Mouse (Mus musculus): ENCODE measurements around the gene Pex14.
"Not testable (repeated sequence)": the region's sequence is repeated elsewhere in the genome, so short reads cannot be mapped to it uniquely, and the experiment has no call there.

Pex14 gene

DNA sequence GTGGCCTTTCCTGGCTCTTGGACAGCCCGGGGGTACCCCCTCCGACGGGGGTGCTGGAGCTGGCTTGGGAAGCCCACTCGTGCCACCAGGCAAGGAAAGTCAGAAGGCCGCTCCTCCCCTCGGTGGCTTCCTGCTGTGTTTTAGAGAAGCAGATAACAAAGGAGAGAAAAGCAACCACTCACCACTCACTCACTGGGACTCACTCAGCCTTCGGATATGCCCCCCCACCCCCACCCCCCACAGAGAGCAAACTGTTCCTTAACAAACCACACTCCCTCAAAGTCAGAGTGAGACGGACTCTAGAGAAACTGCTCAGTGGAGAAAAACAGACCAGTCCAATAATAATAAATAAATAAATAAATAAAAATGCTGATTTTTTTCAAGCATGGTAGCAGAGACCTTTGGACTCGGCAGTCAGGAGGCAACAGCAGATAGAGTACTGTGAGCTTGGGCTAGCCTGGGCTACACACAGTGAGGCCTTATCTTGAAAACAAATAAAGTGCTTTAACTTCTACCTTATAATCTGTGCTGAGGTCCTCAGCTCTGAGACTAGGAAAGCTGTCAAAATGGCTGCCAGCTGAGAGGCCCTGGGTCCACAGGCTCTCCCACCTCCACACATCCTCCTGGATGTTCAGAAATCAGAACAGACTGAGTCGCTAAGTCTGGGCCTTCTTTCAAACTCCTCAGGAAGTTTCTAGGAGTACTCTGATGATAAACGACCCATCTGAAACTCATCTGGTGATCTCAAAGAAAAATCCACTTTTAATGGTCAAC is 25.9 kb upstream of the Pex14 start:
- in situ Hi-C loops (cut with MboI; ENCODE audit: unreplicated experiment in 2 of 2), result loop anchor here (25.0 kb wide), 2 partner anchors 312 to 987 kb away; partner anchors contain the start of genes Slc2a5 (in 1 of the 2) and Ube4b (in 1 of the 2)

DNA sequence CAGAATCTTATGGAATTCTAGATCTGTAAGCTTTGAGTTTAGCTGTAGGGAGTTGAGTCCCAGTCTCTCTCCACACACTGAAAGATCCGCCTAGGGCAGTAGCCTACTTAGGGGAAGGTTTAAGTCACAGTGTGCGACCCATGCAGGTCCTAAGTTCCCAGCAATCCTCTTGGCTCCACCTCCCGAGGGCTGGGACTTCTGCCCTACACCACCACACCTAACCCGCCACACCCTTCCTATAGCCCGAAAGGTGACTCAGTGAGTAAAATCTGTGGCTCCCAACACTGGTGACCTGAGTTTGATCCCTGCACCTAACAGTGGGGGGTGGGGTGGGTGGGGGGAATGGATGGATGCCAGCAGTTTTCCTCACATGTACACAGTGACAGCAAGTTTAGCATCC is 23.8 kb upstream of the Pex14 start:
- in situ Hi-C loops (cut with MboI; ENCODE audit: unreplicated experiment in 2 of 2), result no loop called here

DNA sequence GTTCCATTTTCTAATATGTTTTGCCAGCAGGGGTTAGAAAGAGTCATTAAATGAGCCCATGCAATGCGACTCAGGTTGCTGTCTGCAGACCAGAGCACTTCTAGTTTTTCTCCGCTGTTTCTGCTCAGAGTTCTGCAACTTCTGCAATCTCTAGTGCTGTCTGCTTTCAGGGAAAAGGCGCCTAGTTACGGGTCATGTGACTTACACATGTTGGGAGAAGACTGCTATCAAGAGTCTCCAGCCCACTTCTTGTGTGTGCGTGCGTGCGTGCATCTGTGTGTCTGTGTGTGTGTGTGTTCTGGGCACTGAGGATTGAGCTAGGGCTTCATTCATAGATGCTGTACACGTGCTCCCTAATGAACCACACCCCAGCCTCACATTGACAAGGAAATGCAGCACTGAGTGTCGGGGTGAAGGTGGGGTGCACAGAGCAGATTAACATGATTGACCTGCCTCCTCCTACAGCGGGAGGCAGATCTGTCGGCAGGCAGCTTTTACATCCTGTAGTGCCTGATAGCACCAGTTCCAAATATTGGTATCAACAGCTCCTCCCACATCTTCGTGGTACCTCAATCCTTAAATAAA is 20.4 kb upstream of the Pex14 start:
- in situ Hi-C loops (cut with MboI; ENCODE audit: unreplicated experiment in 2 of 2), result not testable (repeated sequence)

DNA sequence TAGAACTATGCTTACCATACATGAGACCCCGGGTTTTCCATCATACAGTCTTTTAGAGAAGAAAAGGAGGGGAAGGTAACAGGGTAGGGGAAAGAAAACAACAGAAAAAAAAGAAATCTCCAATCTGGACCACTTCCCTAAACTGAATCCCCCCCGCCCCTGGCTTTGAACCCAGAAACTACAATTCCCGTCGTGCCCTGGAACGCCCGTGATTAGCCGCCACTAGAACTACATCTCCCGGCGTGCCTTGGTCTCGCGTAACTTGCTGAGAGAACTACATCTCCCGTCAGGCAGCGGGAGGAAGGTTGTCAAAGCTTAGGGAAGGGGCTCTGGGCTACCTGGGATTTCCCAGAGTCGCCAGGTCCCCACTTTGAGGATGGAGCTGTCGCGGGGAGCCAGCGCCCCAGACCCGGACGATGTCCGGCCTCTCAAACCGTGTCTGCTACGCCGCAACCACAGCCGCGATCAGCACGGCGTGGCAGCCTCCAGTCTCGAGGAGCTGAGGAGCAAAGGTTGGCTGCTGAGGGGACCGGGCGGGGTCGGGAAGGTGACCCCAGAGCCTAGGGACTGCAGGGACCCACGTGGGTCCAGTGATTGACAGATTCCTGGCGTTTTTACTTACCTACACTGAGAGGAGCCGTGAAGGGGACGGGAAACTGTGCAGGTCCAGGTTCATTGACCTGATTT is 4.3 kb upstream of the Pex14 start, which contains the start of gene Dffa:
Gene Dffa (plus strand): TSS at position 272 of the 687 bp plus-strand sequence.
- in situ Hi-C loops (cut with MboI; ENCODE audit: unreplicated experiment in 2 of 2), result no loop called here

DNA sequence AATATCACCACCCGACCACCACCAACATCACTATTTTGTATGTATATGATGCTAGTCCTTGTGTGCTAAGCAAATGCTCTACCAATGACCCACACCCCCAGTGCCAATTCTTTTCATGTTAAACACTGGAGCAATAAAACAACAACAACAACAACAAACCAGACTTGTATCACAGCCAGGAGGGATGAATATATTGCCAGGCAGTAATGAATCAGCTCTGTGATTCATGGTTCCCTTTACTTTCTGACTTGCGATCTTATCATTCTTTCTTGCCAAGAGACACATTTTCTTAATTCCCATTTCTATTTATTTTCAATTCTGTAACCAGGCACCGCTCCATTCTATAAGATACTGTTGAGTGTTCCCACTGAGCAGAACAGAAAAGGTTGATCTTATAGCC is 1.8 kb upstream of the Pex14 start:
- in situ Hi-C loops (cut with MboI; ENCODE audit: unreplicated experiment in 2 of 2), result no loop called here

DNA sequence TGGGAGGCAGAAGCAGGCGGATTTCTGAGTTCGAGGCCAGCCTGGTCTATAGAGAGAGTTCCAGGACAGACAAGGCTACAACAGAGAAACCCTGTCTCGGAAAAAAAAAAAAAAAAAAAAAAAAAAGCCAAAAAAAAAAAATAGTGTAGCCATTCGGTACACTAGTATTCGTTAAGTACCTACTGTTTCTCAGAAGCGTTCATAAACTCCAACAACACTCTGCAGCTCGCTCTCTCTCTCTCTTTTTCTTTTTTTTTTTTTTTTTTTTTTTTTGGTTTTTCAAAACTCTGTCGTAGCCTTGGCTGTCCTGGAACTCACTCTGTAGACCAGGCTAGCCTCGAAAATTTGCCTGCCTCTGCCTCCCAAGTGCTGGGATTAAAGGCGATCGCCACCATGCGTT is 773 bp upstream of the Pex14 start:
- in situ Hi-C loops (cut with MboI; ENCODE audit: unreplicated experiment in 2 of 2), result not testable (repeated sequence)

DNA sequence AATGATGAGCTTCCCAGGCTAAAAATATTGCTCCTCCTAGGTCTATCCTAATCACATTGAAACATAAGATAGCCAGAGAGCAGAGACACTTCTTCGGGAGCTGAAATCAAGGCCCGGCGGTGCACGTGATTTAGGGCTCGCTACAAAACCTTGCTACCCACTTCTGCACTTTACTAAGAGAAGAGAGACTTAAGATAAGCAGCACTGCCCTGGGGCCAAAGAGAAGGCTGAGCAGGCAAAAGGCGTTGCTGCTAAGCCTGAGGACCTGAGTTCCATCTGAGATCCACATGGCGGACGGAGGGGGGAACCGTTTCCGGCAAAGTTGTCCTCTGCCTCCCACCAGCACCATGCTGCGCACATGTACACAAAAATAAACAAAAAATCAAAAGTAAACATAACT is 1.1 kb downstream of the Pex14 start:
- in situ Hi-C loops (cut with MboI; ENCODE audit: unreplicated experiment in 2 of 2), result no loop called here

DNA sequence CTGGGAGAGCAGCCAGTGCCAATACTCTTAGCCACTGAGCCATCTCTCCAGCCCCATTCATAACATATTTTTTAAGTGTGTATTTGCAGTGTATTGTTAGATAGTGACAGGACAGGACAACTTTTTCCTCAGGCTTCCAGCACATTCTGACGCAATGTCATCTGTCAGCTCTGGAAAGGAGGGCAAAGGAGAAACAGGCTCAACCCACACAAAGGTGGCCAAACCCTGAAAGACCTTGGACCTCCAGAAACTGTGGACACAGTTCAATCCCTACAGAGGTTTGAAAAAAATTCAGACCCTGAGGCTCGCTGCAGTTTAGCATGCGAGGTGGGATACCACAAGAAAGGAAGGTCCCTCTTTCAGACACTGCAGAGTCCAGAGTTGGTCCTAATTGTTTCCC is 1.7 kb downstream of the Pex14 start:
- in situ Hi-C loops (cut with MboI; ENCODE audit: unreplicated experiment in 2 of 2), result no loop called here

DNA sequence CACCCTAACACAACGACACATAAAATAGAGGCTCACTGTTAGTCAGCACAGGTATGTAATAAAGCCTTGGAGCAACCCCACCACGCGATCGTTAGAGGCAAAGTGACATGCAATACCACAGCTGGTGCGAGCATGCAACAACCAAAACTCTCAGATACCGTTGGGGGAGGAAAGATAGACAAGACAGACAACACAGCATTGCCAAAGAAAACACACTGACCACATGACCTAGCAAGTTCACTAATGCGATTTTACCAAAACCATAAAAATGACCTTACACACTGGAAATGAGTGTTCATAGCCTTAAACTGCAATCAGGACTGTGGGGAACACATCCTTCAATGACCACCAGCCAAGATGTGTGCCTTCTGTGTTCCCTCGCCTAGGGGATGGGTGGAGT is 8.3 kb downstream of the Pex14 start:
- in situ Hi-C loops (cut with MboI; ENCODE audit: unreplicated experiment in 2 of 2), result loop anchor here in 1 of 2 experiments (5.0 kb wide), 1 partner anchor 41 kb away; no protein-coding TSS in a partner anchor

DNA sequence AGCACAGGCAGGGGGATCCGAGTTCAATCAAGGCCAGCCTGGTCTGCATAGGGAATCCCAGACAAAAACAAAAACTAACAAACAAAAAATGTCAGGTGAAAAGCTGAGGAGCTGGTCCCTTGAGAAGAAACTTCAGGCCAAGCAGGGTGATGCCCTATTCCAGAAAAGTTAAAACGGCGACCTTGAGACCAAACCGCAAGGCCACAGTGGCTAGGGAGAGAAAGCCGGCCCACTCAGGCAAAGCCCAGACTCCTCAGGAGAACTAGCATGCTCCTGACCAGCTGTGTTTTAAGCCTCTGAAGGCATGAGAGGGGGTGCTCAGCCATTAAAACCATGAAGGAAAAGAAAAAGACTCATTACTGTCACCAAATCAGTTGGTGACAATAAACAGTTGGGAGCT is 14.3 kb downstream of the Pex14 start:
- in situ Hi-C loops (cut with MboI; ENCODE audit: unreplicated experiment in 2 of 2), result loop anchor here in 1 of 2 experiments (10.0 kb wide), 1 partner anchor 229 kb away; no protein-coding TSS in a partner anchor

DNA sequence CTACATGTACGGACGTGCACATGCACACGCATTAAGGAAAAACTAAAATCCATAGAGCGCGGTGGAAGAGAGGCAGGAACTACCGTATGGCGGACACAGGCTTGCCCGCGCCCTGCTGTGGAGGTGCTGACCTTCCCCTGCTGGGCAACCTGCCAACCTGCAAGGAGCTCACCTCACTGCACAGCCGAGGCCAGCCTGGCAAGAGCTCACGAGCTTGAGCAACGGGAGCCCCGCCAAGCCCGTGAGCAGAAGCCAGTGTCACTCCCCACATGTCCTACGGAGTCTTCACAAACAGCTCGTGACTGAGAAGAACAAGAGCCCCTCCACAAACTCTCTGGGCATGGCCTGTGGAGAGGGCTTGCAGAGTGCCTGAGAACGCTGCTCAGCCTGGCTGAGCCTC is 18.1 kb downstream of the Pex14 start:
- in situ Hi-C loops (cut with MboI; ENCODE audit: unreplicated experiment in 2 of 2), result loop anchor here in 1 of 2 experiments (5.0 to 10.0 kb wide), 2 partner anchors 233 to 461 kb away; no protein-coding TSS in a partner anchor

DNA sequence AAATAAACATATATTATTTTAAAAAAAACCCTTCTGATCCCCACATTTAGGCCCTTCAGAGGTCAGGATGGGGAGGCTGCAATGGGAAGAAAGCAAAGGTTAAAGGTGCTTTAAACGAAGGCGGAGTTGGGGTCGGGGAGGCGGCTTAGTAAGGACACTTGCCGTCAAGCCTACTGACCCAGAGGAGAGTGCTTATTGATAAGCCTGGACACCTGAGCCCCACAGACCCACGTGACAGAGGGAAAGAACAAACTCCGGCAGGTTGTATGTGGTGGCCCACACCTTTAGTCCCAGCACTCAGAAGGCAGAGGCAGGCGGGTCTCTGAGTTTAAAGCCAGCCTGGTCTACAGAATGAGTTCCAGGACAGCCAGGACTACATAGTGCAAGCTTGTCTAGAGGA is 19.6 kb downstream of the Pex14 start:
- in situ Hi-C loops (cut with MboI; ENCODE audit: unreplicated experiment in 2 of 2), result loop anchor here in 1 of 2 experiments (5.0 to 10.0 kb wide), 2 partner anchors 235 to 462 kb away; no protein-coding TSS in a partner anchor

DNA sequence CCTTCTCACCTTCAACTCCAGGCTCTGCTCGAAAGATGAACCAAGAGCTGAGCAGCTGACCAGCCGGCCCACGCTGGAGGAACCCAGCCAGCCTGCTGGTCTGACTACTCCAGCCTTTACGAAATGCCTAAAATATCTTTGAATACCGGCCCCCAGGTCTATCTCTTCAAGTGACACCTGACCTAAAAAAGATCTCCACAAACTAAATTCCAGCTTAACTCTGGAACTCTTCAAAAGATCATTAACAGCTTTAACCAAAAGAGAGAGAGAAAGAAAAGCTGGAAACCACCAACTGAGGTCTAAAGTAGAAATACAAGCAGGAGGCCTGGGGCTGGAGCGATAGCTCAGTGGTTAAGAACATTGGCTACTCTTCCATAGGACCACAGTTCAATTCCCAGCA is 20.0 kb downstream of the Pex14 start:
- in situ Hi-C loops (cut with MboI; ENCODE audit: unreplicated experiment in 2 of 2), result loop anchor here (5.0 to 10.0 kb wide), 6 partner anchors 58 to 465 kb away; partner anchors contain the start of gene Cenps (in 1 of the 2)

DNA sequence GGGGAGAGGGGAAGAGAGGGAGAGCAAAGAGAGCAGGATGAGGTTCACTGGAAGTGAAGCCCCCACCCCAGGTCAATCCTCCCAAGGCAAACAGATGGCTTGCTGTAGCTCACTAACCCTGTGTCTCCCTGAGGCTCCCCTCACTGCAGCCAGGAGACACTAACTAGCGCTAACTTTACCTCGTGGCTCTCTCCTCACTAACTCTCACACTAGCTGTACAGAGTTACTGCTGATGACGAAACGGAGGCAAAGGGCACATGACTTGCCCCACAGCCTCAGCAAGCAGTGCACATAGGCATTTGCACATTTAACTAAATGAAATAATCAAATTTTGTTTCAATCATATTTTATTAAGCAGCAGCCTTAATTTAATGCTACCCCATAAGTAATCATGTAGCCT is 21.4 kb downstream of the Pex14 start:
- in situ Hi-C loops (cut with MboI; ENCODE audit: unreplicated experiment in 2 of 2), result loop anchor here in 1 of 2 experiments (5.0 to 10.0 kb wide), 4 partner anchors 59 to 467 kb away; partner anchors contain the start of gene Cenps

DNA sequence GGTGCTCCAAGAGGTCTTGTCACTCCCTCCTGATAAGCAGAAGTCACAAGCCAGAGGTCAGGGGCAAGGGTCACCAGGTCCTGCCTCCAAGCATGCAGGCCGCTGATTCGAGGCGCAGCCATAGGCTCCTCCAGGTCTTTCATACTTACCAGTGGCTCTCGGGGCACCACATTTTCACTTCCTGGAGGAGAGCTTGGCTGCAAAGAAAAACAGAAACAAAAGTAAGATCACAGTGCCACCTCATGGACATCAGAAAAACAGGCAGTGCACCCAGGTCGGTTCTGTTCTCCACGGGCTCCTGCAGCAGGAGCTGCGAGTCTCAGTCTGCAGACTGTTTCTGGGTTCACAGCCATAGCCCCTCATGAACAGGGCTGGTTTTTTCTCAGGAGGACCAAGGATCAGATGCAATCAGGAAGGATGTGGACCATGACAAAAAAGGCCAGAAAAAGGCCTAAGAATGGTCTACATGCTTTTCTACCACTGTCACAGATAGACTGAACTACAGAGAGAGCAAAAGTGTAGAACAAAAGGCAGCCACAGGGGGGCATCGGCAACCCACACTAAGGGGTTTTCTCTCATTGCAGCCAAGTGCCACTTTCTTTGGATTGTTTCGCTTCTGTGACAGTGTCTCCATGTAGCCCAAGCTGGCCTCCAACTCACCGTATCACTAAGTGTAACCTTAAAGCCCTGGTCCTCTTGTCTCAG is 23.7 kb downstream of the Pex14 start:
- in situ Hi-C loops (cut with MboI; ENCODE audit: unreplicated experiment in 2 of 2), result loop anchor here in 1 of 2 experiments (5.0 to 10.0 kb wide), 4 partner anchors 61 to 469 kb away; partner anchors contain the start of gene Cenps

DNA sequence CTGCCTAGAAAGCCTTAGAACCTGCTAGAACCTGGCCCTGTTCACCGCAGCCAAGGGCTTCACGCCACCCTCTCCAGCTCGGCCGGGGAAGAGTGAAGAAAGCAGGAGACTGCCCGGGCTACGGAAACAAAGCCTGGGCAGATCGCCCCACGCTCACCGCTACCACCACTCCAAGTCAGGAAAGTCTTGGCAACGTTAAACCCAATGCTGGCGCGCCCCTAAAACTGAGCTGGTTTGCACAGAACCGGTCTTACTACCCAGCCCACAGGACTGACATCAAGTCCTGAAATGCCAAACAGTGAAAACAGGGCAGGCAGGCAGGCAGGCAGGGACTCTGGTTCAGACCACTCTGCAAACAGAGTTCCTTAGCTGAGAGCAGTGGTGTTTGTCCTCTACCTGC is 24.6 kb downstream of the Pex14 start:
- in situ Hi-C loops (cut with MboI; ENCODE audit: unreplicated experiment in 2 of 2), result loop anchor here in 1 of 2 experiments (5.0 to 10.0 kb wide), 4 partner anchors 62 to 470 kb away; partner anchors contain the start of gene Cenps

DNA sequence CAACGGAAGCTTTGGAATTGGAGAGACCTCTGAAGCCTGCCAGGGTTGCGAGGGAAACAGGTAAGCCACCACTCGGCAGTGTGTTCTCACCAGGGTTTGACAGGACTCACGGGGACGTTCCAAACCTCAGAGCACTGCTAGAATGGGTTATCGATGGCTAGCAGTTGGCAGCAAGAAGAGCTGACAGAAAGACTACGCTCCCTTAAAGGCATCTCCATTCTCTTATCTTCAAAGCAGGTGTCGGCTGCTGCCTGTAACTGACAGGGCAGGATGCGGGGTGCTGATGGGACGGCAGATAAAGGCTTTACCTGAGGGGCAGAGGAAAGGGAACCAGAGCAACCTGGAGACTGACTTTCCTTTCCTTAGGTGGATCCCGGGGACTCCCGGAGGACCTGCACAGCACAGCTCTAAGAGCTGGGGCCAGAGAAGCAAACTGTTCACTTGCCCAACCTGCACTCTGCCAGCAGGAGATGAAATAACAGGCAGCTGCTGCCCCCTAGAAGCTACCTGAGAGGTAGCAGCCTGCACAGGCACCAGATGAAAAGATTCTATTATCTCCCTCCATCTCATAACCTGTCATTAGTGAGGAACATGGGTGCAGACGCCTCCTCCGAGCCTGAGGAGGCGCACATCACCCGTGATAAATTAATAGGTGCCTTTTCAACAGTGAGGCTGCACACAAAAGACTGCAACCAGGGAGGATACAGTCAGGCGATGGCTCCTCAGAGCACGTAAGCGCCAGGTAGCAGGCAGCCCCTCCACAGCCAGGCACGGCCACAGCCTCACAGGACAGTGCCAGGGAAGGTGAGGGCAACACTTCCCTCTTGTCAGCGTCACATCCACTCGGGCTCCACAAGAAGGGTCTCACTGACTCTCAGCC is 32.8 kb downstream of the Pex14 start:
- in situ Hi-C loops (cut with MboI; ENCODE audit: unreplicated experiment in 2 of 2), result loop anchor here in 1 of 2 experiments (25.0 kb wide), 1 partner anchor 1820 kb away; no protein-coding TSS in a partner anchor

DNA sequence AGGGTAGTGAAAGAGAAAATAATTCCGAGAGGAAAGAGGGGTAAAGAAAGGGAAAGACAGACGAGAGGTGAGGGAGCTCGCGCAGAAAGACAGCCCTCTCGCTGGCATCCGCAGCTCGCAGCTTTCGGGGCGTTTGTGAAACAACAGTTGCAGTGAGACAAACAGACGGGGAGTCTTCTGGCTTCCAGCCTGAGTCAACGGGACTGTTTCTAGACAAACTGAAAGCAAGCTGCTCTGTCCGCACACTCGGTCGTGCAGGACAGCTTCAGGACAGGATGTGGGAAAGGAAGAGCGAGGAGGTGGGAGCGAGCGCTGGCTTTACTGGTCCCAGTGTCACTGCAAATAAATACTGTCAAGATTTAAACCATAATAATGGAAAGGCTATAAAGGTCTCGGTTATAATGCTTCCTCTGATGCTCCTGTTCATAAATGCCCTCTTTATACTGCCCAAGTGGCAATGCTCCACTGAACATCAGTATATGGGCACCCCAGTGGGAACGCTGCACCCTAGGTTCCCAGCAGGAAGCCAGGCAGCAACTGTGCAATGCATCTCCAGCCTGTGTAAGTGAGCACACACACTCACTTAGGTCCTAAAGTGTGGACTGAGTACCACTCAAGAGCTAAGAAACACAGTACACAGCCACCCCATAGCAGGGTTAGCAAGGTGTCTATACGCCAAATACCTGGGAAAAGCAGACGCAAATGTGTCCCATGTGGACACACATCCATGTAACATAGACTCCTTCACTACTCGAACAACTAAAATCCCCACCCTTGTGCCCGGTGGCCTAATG is 35.4 kb downstream of the Pex14 start:
- in situ Hi-C loops (cut with MboI; ENCODE audit: unreplicated experiment in 2 of 2), result loop anchor here in 1 of 2 experiments (25.0 kb wide), 1 partner anchor 1823 kb away; no protein-coding TSS in a partner anchor

All from v-Abl transformed pro-B cells (cell line).